ENCODE assay signal across 29 mouse cellular contexts in the genomic region with DNA sequence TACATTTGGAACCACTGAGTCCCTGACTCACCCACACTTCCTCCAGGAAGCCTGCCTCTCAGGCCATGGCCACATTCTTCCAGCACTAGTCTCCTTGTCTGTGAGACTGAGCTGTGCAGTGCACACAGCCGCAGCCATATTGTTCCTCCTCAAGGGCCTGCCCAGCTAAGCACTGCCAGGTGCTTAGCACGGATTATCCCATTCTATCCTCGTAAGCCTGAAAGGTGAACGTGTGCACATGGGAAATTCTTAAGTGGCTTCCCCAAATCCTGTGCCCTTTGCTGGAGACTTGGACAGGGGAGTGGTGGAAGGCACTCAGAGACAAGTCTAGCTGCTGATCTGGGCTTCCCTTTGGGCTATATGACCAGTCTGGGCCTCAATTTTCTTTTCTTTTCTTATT. TPM values are rescaled to one million over a fixed set of nuclear protein-coding genes. Genes with fewer than 3 reads are reported as not detected.
"Had no signal": no experiment of that assay in that cellular context is flagged by ENCODE, and none has a peak within 500 bp of the region (broad histone marks: within the 10 kb centered on the region; RNA-seq: fewer than 3 reads in every experiment).

No protein-coding gene starts in this region.

- ATAC-seq: hindbrain, embryonic 16.5 days; inflammation-experienced regulatory T-cells, adult 6 months; intestine, embryonic 15.5 days; intestine, postnatal 0 days; liver, embryonic 12.5 days had no signal

- H3K27me3 ChIP-seq: intestine, embryonic 15.5 days; limb, embryonic 15.5 days had no signal

- H3K4me1 ChIP-seq: heart, embryonic 15.5 days; hindbrain, embryonic 10.5 days; hindbrain, embryonic 12.5 days; intestine, embryonic 15.5 days; limb, embryonic 13.5 days; limb, embryonic 15.5 days; liver, embryonic 12.5 days had no signal

- H3K36me3 ChIP-seq: heart, embryonic 13.5 days; heart, embryonic 15.5 days; hindbrain, embryonic 10.5 days; hindbrain, embryonic 12.5 days; intestine, embryonic 15.5 days; limb, embryonic 13.5 days; limb, embryonic 15.5 days; liver, embryonic 12.5 days had no signal

- H3K4me3 ChIP-seq: gastrocnemius, adult 2 months; heart, embryonic 13.5 days; heart, embryonic 15.5 days; hindbrain, embryonic 10.5 days; hindbrain, embryonic 12.5 days; intestine, embryonic 15.5 days; layer of hippocampus, adult 2 months; limb, embryonic 13.5 days; limb, embryonic 15.5 days; liver, embryonic 12.5 days had no signal

- H3K9me3 ChIP-seq: heart, embryonic 13.5 days; heart, embryonic 15.5 days; hindbrain, embryonic 10.5 days; hindbrain, embryonic 12.5 days; intestine, embryonic 15.5 days; limb, embryonic 13.5 days; limb, embryonic 15.5 days; liver, embryonic 12.5 days had no signal

- H3K9ac ChIP-seq: heart, embryonic 13.5 days; heart, embryonic 15.5 days; hindbrain, embryonic 12.5 days; hindbrain, embryonic 14.5 days; intestine, embryonic 15.5 days; limb, embryonic 13.5 days; limb, embryonic 15.5 days; liver, embryonic 12.5 days; liver, embryonic 14.5 days had no signal

- DNase-seq: gastrocnemius, adult 2 months; gastrocnemius, postnatal 10 days; gastrocnemius, postnatal 25 days; heart, postnatal 14 days; heart, postnatal 4 days; kidney, adult 18-20 months; kidney, adult 8-10 months; kidney, postnatal 10 days; kidney, postnatal 25 days; kidney, postnatal 4 days; layer of hippocampus, postnatal 36 days; left cerebral cortex, postnatal 4 days had no signal

- H3K4me2 ChIP-seq: heart, embryonic 11.5 days; heart, embryonic 13.5 days; heart, embryonic 15.5 days; hindbrain, embryonic 12.5 days; hindbrain, embryonic 14.5 days; intestine, embryonic 15.5 days; limb, embryonic 13.5 days; limb, embryonic 15.5 days; liver, embryonic 12.5 days had no signal

- H3K27ac ChIP-seq: gastrocnemius, adult 2 months; heart, embryonic 13.5 days; heart, embryonic 15.5 days; hindbrain, embryonic 10.5 days; hindbrain, embryonic 12.5 days; hindbrain, embryonic 14.5 days; intestine, embryonic 15.5 days; layer of hippocampus, adult 2 months; limb, embryonic 13.5 days; limb, embryonic 15.5 days; liver, embryonic 12.5 days; liver, embryonic 14.5 days had no signal

RNA-seq across cellular contexts. Expression of gene Foxo6, which starts 29.6 kb away (rescaled TPM):
- total RNA-seq: granulocyte monocyte progenitor cell, adult 5-6 weeks; liver, adult 2 months had no signal
- polyA plus RNA-seq: heart, embryonic 13.5 days; inflammation-experienced regulatory T-cells, adult 6 months; liver, embryonic 12.5 days had no signal
